Mouse (Mus musculus) hindbrain, embryonic 10.5 days (tissue): ENCODE data around the gene Pak1ip1. TPM values are rescaled to one million over a fixed set of nuclear protein-coding genes. Genes with fewer than 3 reads are reported as not detected.

Experiments
- polyA plus RNA-seq: library from polyadenylated mRNA; unstranded; fragments of >200 nt; fragmentation: Nextera tagmentation; extraction: Ambion mirVana; gene quantifications from 2 replicates; pipeline ENCODE4 v1.2.1, GENCODE M21; 2016

Gene Pak1ip1
- polyA plus RNA-seq, 1 experiment from 2014 or later: 75.8 TPM

Other genes starting within 250 kb of the Pak1ip1 start
- gene Gcnt2, start 141.3 kb upstream of the Pak1ip1 start, polyA plus RNA-seq: 3.3 and 3.9 TPM in 2 replicates
- gene Tmem14c, start 15.3 kb downstream of the Pak1ip1 start, polyA plus RNA-seq: 211 and 234 TPM in 2 replicates
- 0.91 and 1.8 TPM in 2 replicates for gene Mak, start 78.7 kb downstream of the Pak1ip1 start, polyA plus RNA-seq
- gene Gcm2, start 110.0 kb downstream of the Pak1ip1 start, polyA plus RNA-seq: not detected in 2 replicates
- 0.15 TPM in 1 of 2 replicates, not detected in the other for gene Sycp2l, start 113.3 kb downstream of the Pak1ip1 start, polyA plus RNA-seq
- gene Elovl2, start 219.4 kb downstream of the Pak1ip1 start, polyA plus RNA-seq: 38.2 and 42.6 TPM in 2 replicates
- gene Smim13, start 248.8 kb downstream of the Pak1ip1 start, polyA plus RNA-seq: 9.8 and 10.3 TPM in 2 replicates